Mouse (Mus musculus) forebrain, embryonic 16.5 days (tissue): ENCODE data around the gene Itk. TPM values are rescaled to one million over a fixed set of nuclear protein-coding genes. Genes with fewer than 3 reads are reported as not detected.

Source experiments
- ATAC-seq: fragments of 200-750 bp; cut with Nextera tagmentation; 2 replicates; pipeline ENCODE4 v1.8.0; 2017; ENCODE audit warnings: mild to moderate bottlenecking, moderate library complexity
- H3K27ac ChIP-seq: fragments of 300-500 bp; sonication (generic); 2 replicates; pipeline ENCODE4 v1.5.1; 2014; ENCODE audit warnings: low read length, control low read depth
- H3K27me3 ChIP-seq: fragments of 300-500 bp; sonication (generic); replicated peaks from 2 replicates; pipeline ENCODE4 v1.6.1; 2014; ENCODE audit warnings: low read length; ENCODE audit not compliant: control insufficient read depth, insufficient read depth
- H3K36me3 ChIP-seq: fragments of 300-500 bp; sonication (generic); 2 replicates; pipeline ENCODE4 v1.6.1; 2014; ENCODE audit not compliant: control insufficient read depth, insufficient read depth
- H3K4me1 ChIP-seq: fragments of 300-500 bp; sonication (generic); replicated peaks from 2 replicates; pipeline ENCODE4 v1.6.1; 2014; ENCODE audit warnings: low read length; ENCODE audit not compliant: control insufficient read depth, insufficient read depth
- H3K4me2 ChIP-seq: fragments of 300-500 bp; sonication (generic); 2 replicates; pipeline ENCODE4 v1.6.1; 2014; ENCODE audit warnings: mild to moderate bottlenecking, low read length, control low read depth
- H3K4me3 ChIP-seq: fragments of 300-500 bp; sonication (generic); replicated peaks from 2 replicates; pipeline ENCODE4 v1.5.1; 2014; ENCODE audit warnings: mild to moderate bottlenecking, low read length, control low read depth
- H3K9ac ChIP-seq: fragments of 300-500 bp; sonication (generic); replicated peaks from 2 replicates; pipeline ENCODE4 v1.6.1; 2014; ENCODE audit warnings: low read depth, low read length, control low read depth
- H3K9me3 ChIP-seq: fragments of 300-500 bp; sonication (generic); 2 replicates; pipeline ENCODE4 v1.6.1; 2016; ENCODE audit warnings: low read length; ENCODE audit not compliant: control insufficient read depth
- WGBS: fragments of 180-500 bp; shearing (Covaris S2); extraction: QIAGEN DNeasy Blood & Tissue Kit; methylation state at CpG from one replicate; pipeline ENCODE4 v1.1.7; 2014; 5-methylcytosine and 5-hydroxymethylcytosine counted together
- polyA plus RNA-seq: library from polyadenylated mRNA; unstranded; fragments of >200 nt; fragmentation: Nextera tagmentation; extraction: Ambion mirVana; gene quantifications from 2 replicates; pipeline ENCODE4 v1.2.1, GENCODE M21; 2015

The Itk gene
- polyA plus RNA-seq, 1 experiment from 2014 or later: not detected

DNA sequence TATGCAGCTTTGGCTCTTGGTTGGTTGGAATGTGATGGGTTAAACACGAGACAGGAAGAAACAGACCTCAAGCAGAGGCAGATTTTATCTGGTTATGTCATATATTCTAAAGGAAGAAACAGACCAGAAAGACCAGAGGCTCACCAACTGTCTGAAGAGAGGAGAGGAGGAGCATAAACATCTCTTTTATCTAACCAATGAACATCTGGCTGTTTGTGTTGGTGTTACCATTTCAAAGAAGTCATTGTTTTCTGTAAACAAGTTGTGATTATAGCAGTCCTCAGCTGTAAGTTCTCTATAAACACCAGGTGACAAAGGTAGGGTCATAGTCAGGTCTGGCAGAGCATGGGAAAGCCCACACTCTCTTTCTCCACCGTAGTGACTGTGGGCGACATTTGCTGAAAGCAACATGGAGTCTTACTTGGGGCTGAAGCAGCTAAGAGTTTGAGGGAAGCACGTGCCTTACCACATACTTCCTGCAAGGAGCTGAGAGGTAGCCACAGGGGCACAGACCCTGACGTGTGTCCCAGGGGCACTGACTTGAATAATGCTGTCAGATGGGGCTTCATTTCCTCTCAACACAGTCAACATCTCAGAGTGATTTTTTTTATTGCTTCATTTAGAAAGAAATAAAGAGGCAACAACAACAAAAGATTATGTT lies 45.3 kb downstream of the Itk start:
- 64% methylated on average over 5 of the region's 5 CpGs for WGBS
- Histone ChIP-seq H3K36me3 (no peaks in the 10 kb centered on the region), H3K9ac (no peak overlapping the region), H3K9me3 (no peaks in the 10 kb centered on the region), H3K4me1 (no peaks in the 10 kb centered on the region), H3K4me3 (no peak overlapping the region), H3K27me3 (no peaks in the 10 kb centered on the region), H3K4me2 (no peak overlapping the region), H3K27ac (no peak overlapping the region)
- no peak for ATAC-seq

DNA sequence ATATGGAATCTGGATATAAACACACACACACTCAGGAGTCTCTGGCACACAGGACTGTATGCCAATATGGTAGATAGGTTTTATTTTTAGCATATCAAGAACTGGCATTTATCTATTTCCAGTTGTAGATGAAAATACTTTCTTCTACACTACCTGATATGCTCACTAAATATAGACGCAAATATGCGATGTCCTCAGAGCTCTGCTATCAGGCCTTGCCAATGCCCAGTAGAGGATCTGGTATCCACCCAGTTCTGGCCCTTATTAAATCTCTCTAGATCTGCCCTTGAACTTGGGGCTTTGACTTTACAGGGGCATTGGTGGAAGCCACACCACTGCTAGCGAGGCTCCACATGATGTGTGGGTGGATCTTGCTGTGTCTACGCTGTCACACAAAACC lies 47.4 kb downstream of the Itk start:
- Histone ChIP-seq H3K27me3 (no peaks in the 10 kb centered on the region), H3K9ac (no peak overlapping the region), H3K36me3 (no peaks in the 10 kb centered on the region), H3K4me2 (no peak overlapping the region), H3K4me1 (no peaks in the 10 kb centered on the region), H3K4me3 (no peak overlapping the region), H3K9me3 (no peaks in the 10 kb centered on the region), H3K27ac (no peak overlapping the region)
- WGBS: 90% methylated on average over 4 of the region's 4 CpGs
- no peak for ATAC-seq

DNA sequence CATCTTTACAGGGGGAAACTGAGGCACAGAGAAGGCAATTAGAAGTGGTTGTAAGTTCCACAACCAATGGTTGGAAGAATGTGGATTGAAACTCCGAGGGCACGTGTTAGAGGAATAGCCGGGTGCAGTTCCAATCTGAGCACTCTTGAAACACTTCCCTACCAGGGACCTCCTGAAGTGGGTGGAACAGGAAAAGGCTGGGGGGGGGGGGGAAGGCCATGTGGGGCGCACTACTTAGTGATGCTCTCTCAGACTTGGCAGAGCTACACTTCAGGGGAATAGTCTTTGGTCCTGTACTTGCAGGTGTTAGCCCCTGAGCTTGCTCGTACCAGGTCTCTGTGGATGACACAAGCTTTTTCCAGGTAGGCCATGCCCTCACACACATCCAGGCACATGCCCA lies 53.3 kb downstream of the Itk start:
- no peaks in the 10 kb centered on the region for H3K9me3 ChIP-seq
- ATAC-seq: no peak
- 86% methylated on average over 5 of the region's 5 CpGs for WGBS
- no peaks in the 10 kb centered on the region for H3K36me3 ChIP-seq
- no peaks in the 10 kb centered on the region for H3K4me1 ChIP-seq
- H3K27me3 ChIP-seq: no peaks in the 10 kb centered on the region
- H3K4me2 ChIP-seq: no peak overlapping the region
- no peak overlapping the region for H3K4me3 ChIP-seq
- no peak overlapping the region for H3K9ac ChIP-seq
- H3K27ac ChIP-seq: no peak overlapping the region

DNA sequence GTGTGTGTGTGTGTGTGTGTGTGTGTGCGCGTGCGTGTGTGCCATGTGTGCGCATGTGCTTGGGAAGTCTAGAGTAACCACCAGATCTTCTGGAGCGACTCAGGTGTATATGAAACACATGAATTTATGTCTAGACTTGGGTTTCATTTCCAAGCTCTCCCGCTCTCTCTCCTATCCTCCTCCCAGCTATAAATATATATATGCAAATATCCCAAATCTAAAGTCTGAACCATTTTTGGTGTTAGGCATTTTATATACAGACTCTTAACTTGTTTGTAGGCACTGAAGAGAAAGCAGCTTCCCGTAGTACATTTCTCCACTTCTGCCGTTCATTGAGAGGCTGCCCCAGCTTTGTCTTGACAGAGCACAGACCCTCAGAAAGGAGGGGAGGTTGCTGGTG lies 57.1 kb downstream of the Itk start:
- WGBS: 93% methylated on average over 8 of the region's 8 CpGs
- ATAC-seq: no peak
- no peaks in the 10 kb centered on the region for H3K36me3 ChIP-seq

DNA sequence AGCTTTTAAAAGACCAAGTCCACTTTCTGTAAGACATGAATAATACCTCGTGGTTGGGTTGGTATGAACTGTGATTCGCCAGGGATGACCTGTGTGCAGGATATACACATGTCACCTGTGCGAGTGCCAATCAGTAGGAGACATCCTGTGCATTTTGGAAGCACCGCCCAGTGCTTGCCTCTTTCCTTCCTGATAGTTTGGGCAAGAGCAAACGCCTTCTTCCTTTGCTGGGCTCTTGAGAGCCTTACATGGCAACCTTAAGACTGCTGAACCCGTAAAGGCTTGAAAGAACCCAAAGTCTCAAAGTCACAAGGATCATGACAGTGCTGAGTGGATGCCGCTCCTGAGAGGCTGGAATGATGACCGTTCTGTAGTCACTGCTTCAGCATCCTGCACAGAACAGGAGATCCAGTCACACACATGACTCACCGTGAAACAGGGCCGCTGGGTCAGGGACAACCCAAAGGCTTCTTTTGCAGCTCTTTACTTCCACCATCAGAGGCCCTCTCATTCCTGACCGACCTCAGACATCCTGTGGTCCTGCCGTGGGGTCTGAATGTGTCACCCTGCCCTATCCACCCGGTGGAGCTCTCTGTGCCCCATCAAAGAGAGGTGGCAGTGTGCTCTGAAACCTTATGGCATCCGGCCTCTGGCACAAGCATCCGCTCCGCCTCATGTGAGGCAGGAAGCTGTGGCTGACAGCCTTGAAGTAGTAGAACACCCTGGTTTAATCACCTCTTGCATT lies 62.9 kb downstream of the Itk start:
- 90% methylated on average over 16 of the region's 16 CpGs for WGBS
- no peak overlapping the region for H3K4me3 ChIP-seq
- no peak overlapping the region for H3K27ac ChIP-seq
- no peak overlapping the region for H3K4me2 ChIP-seq
- no peak overlapping the region for H3K9ac ChIP-seq
- no peak for ATAC-seq
- no peaks in the 10 kb centered on the region for H3K9me3 ChIP-seq
- H3K36me3 ChIP-seq: no peaks in the 10 kb centered on the region
- no peaks in the 10 kb centered on the region for H3K4me1 ChIP-seq
- no peaks in the 10 kb centered on the region for H3K27me3 ChIP-seq

More for the DNA sequence above, 57.1 kb downstream of the Itk start:
- no peaks in the 10 kb centered on the region for H3K4me1 ChIP-seq
- H3K9me3 ChIP-seq: no peaks in the 10 kb centered on the region
- no peaks in the 10 kb centered on the region for H3K27me3 ChIP-seq
- no peak overlapping the region for H3K4me3 ChIP-seq
- no peak overlapping the region for H3K4me2 ChIP-seq
- H3K9ac ChIP-seq: no peak overlapping the region
- no peak overlapping the region for H3K27ac ChIP-seq

DNA sequence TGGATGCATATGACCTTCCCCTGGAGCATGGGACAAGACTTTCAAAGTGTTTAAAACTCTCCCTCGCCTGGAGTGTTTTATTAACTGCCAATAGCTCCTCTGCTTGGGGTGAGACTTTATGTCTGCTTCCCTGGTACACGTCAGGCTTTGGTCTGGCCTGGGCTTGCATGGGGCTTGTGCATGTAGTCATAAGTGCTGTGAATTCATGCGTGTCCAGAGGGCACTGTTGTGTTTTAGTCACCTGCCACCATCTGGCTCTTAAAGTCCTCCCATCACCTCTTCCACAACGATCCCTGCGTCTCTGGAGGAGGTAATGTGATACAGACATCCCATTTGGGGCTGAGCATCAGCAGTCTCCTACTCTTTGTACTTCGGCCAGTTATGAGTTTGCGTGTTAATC lies 67.8 kb downstream of the Itk start:
- Histone ChIP-seq H3K4me1 (no peaks in the 10 kb centered on the region), H3K27me3 (no peaks in the 10 kb centered on the region), H3K9me3 (no peaks in the 10 kb centered on the region), H3K36me3 (no peaks in the 10 kb centered on the region), H3K9ac (no peak overlapping the region), H3K27ac (no peak overlapping the region), H3K4me2 (no peak overlapping the region), H3K4me3 (no peak overlapping the region)
- ATAC-seq: no peak
- 82% methylated on average over 7 of the region's 7 CpGs for WGBS

DNA sequence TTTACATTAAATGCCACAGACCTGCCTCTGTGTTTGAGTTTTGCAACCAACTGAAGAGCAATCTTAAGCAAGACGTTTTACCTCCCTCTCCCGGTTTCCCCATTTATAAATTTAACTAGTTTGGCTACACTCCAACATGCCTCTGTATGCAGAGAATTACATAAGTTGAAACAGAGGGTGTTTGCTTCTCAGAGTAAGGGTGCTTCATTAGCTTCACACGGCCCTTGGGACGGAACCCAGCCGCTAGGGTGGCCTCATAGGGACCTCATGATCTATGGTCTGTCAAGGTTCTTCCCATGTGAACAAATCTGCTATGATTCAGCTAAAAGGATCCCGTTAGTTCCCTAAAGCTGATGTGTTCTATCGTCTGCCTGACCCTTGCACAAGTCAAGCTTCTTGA lies 74.8 kb downstream of the Itk start:
- Histone ChIP-seq H3K4me1 (peaks cover 24% of the 10 kb centered on the region), H3K4me2 (no peak overlapping the region), H3K27ac (no peak overlapping the region), H3K4me3 (no peak overlapping the region), H3K36me3 (no peaks in the 10 kb centered on the region), H3K9ac (no peak overlapping the region), H3K9me3 (no peaks in the 10 kb centered on the region), H3K27me3 (no peaks in the 10 kb centered on the region)
- no peak for ATAC-seq
- 49% methylated on average over 7 of the region's 7 CpGs for WGBS

DNA sequence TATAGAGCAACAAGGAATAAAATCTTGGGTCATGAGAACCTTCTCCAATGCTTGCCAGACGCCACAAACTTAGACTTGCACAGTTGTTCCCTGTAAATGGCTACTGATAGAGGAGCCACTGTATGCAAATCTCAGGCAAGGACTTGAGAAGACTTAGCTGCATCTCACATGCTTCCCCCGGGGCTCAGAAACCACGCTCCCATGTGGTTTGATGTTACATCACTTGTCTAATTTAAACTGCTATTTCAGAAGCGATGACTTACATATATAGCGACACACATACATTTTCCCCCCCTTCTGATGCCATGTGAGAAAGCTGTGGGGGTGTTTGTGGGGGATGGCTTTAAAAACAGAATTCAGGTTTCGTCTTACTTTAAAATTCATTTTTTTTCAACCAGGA lies 75.5 kb downstream of the Itk start:
- Histone ChIP-seq H3K4me3 (no peak overlapping the region), H3K27me3 (no peaks in the 10 kb centered on the region), H3K27ac (no peak overlapping the region), H3K4me1 (peaks cover 31% of the 10 kb centered on the region), H3K9ac (no peak overlapping the region), H3K9me3 (no peaks in the 10 kb centered on the region), H3K36me3 (no peaks in the 10 kb centered on the region), H3K4me2 (no peak overlapping the region)
- WGBS: 88% methylated on average over 6 of the region's 6 CpGs
- no peak for ATAC-seq

DNA sequence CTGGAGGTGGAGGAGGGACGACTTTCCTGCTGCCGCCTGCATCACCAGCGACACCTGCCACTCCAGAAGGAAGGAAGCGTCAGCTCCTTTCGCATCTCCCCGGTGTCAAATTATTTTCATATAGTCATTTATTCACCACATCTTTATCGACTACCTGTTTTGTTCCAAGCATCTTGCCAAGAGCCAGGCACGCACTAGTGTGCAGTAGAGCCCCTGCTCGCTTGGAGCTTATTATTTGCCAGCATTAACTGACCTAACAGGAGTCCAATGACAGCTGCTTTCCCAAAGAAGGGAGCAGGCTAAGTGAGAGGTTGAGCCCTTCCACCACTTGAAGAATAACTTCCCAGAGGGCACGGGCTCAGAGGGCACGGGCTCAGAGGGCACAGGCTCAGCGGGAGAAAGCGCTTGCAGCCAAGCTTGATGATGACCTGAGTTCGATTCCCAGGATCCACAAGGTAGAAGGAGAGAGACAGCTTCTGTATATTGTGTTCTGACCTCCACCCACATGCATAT lies 76.7 kb downstream of the Itk start, which contains the start of gene Cyfip2:
Cyfip2 (minus strand) TSS at position 337 of the 513 bp plus-strand sequence.
- ATAC-seq: peak; percentile 18
- Histone ChIP-seq H3K9ac (peak within 1 kb of the TSS; percentile 96), H3K4me1 (peaks cover 32% of the 10 kb centered on the region), H3K36me3 (no peaks in the 10 kb centered on the region), H3K4me2 (peak within 1 kb of the TSS; percentile 93), H3K9me3 (no peaks in the 10 kb centered on the region), H3K4me3 (peak within 1 kb of the TSS; percentile 95), H3K27ac (peak within 1 kb of the TSS; percentile 90), H3K27me3 (no peaks in the 10 kb centered on the region)
- 4% methylated on average over 14 of the region's 14 CpGs for WGBS
